Mouse (Mus musculus): ENCODE results near the gene Sval1.

Gene Sval1

GRCm38 (mm10) chr6:41951330-41951729 is at the start of gene Sval1:
TSS of gene Sval1 (plus strand) at chr6:41951630.
- ATAC-seq (ENCODE audit: insufficient number of reproducible peaks, low FRiP score, low TSS enrichment) = no peak

- no peak for ATAC-seq (ENCODE audit: insufficient number of reproducible peaks, low FRiP score, low TSS enrichment)
Observed at GRCm38 (mm10) chr6:41911625-41912024, 39.8 kb upstream of the Sval1 start.

- ATAC-seq (ENCODE audit: insufficient number of reproducible peaks, low FRiP score, low TSS enrichment) = no peak
Observed at GRCm38 (mm10) chr6:41914883-41915282, 36.5 kb upstream of the Sval1 start.

GRCm38 (mm10) chr6:41967840-41968239 is 16.4 kb downstream of the Sval1 start, which contains the start of gene Sval3:
TSS of gene Sval3 (plus strand) at chr6:41968140.
- ATAC-seq (ENCODE audit: insufficient number of reproducible peaks, low FRiP score, low TSS enrichment) = no peak

All from cerebellum, adult (tissue).